Mouse (Mus musculus): ENCODE results near the gene Sv2b. TPM values are rescaled to one million over a fixed set of nuclear protein-coding genes. Genes with fewer than 3 reads are reported as not detected.

The Sv2b gene
- polyA plus RNA-seq, 1 experiment = 0.27 TPM

DNA sequence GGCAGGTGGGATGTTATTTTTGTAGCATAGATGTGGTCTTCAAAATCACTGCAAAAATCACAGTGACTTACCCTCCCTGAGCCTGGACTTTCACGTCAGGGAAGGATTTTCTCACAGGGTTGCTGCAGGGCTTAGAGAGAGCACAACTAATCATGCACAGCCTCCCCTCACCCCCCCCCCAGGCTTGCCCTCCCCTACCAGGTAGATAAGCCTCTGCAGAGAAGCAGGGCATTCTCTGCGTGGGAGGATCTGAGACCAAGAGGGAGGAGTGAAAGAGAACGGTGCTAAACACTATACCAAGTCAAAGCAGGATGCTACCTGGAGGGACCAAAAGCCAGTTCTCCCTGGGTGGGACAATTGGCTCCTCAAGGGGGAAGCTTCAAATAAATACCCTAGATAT, 31.2 kb downstream of the Sv2b start:
- no peak for TF ChIP-seq POLR2A (IDR thresholded peaks at IDR 0.05; ENCODE audit: low read depth, low read length)
- TF ChIP-seq CTCF (IDR thresholded peaks at IDR 0.05; ENCODE audit: extremely low read depth, insufficient read depth, insufficient read length, insufficient replicate concordance) = no peak
- Histone ChIP-seq H3K27ac (ENCODE audit: insufficient read depth, low read length) (no peak overlapping the region), H3K27me3 (ENCODE audit: control insufficient read depth, insufficient read depth, low read length) (no peaks in the 10 kb centered on the region), H3K36me3 (ENCODE audit: control insufficient read depth, insufficient read depth, low read length) (no peaks in the 10 kb centered on the region), H3K4me1 (ENCODE audit: control insufficient read depth, insufficient read depth, insufficient read length) (no peaks in the 10 kb centered on the region), H3K4me3 (ENCODE audit: extremely low read depth, insufficient read depth, insufficient read length) (no peak overlapping the region)
- DNase-seq (ENCODE audit: low read depth in 1 of 2, low spot score in 2 of 2) = no peak
- WGBS = 46% methylated on average over 3 of the region's 3 CpGs

DNA sequence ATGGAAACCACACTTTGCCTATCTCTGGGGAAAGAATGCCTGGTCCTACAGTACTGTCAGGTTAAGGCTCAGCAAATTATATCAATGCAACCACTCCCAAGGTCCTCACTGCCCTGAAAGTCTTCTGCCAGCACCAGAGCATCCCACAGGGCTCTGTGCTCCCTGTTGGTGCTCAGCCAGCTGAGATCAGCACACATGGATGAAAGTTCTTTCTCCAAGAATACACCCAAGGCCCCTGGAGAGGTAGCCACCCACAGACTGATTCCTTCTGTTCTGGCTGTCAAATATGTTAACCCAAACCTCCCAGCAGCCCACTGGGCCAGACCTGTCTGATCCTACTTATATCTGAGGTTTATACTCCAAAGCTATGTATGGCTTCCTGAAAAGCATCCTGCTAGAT, 32.3 kb downstream of the Sv2b start:
- Histone ChIP-seq H3K36me3 (ENCODE audit: control insufficient read depth, insufficient read depth, low read length) (no peaks in the 10 kb centered on the region), H3K4me1 (ENCODE audit: control insufficient read depth, insufficient read depth, insufficient read length) (no peaks in the 10 kb centered on the region), H3K4me3 (ENCODE audit: extremely low read depth, insufficient read depth, insufficient read length) (no peak overlapping the region), H3K27ac (ENCODE audit: insufficient read depth, low read length) (no peak overlapping the region), H3K27me3 (ENCODE audit: control insufficient read depth, insufficient read depth, low read length) (no peaks in the 10 kb centered on the region)
- TF ChIP-seq CTCF (IDR thresholded peaks at IDR 0.05; ENCODE audit: extremely low read depth, insufficient read depth, insufficient read length, insufficient replicate concordance) = no peak
- TF ChIP-seq POLR2A (IDR thresholded peaks at IDR 0.05; ENCODE audit: low read depth, low read length) = no peak
- DNase-seq (ENCODE audit: low read depth in 1 of 2, low spot score in 2 of 2) = no peak

DNA sequence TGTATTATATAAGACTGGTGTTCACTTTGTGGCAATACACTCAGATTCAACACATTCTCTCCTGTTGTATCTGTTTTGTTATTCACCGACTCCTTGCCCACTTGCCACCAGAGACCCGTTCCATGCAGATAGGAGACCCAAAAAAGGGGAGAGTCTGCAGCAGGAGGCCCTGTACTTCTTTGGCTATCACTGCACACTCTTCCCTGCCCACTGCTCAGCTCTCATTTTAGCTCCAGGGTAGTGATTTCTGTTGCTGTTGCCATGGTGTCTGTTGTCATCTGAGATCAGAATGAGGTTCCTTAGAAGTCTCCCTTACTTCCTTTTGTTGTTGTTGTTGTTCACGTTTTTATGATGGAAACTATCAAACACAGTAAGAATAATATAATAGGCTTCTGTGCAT, 34.5 kb downstream of the Sv2b start:
- 80% methylated on average over 3 of the region's 3 CpGs for WGBS
- no peaks in the 10 kb centered on the region for H3K36me3 ChIP-seq (ENCODE audit: control insufficient read depth, insufficient read depth, low read length)
- TF ChIP-seq POLR2A (IDR thresholded peaks at IDR 0.05; ENCODE audit: low read depth, low read length) (no peak), CTCF (IDR thresholded peaks at IDR 0.05; ENCODE audit: extremely low read depth, insufficient read depth, insufficient read length, insufficient replicate concordance) (no peak)
- DNase-seq (ENCODE audit: low read depth in 1 of 2, low spot score in 2 of 2) = no peak
- H3K4me1 ChIP-seq (ENCODE audit: control insufficient read depth, insufficient read depth, insufficient read length) = no peaks in the 10 kb centered on the region
- H3K27me3 ChIP-seq (ENCODE audit: control insufficient read depth, insufficient read depth, low read length) = no peaks in the 10 kb centered on the region
- H3K4me3 ChIP-seq (ENCODE audit: extremely low read depth, insufficient read depth, insufficient read length) = no peak overlapping the region
- no peak overlapping the region for H3K27ac ChIP-seq (ENCODE audit: insufficient read depth, low read length)

DNA sequence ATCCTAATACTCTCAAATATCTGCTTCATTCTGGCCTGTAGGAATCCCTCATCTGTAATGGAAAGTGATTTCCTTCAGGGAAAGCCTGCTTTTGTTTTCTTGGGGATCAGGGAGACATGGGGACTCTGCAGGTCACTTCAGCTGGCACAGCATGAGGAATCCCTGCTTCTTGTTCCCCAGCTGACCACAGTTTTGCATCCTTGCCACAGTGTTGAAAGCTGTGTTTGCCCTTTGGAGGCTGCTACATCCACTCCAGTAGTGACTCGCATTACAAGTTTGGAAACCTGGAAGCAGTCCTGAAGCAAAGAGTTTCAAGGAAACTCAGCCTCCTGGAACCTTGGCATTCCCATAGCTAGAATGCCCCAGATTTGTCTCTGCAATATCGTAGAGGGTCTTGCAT, 35.4 kb downstream of the Sv2b start:
- no peaks in the 10 kb centered on the region for H3K36me3 ChIP-seq (ENCODE audit: control insufficient read depth, insufficient read depth, low read length)
- no peaks in the 10 kb centered on the region for H3K27me3 ChIP-seq (ENCODE audit: control insufficient read depth, insufficient read depth, low read length)
- no peak for TF ChIP-seq CTCF (IDR thresholded peaks at IDR 0.05; ENCODE audit: extremely low read depth, insufficient read depth, insufficient read length, insufficient replicate concordance)
- TF ChIP-seq POLR2A (IDR thresholded peaks at IDR 0.05; ENCODE audit: low read depth, low read length) = no peak
- 94% methylated on average over 2 of the region's 2 CpGs for WGBS
- no peak overlapping the region for H3K4me3 ChIP-seq (ENCODE audit: extremely low read depth, insufficient read depth, insufficient read length)
- no peak for DNase-seq (ENCODE audit: low read depth in 1 of 2, low spot score in 2 of 2)
- H3K27ac ChIP-seq (ENCODE audit: insufficient read depth, low read length) = no peak overlapping the region
- H3K4me1 ChIP-seq (ENCODE audit: control insufficient read depth, insufficient read depth, insufficient read length) = no peaks in the 10 kb centered on the region

DNA sequence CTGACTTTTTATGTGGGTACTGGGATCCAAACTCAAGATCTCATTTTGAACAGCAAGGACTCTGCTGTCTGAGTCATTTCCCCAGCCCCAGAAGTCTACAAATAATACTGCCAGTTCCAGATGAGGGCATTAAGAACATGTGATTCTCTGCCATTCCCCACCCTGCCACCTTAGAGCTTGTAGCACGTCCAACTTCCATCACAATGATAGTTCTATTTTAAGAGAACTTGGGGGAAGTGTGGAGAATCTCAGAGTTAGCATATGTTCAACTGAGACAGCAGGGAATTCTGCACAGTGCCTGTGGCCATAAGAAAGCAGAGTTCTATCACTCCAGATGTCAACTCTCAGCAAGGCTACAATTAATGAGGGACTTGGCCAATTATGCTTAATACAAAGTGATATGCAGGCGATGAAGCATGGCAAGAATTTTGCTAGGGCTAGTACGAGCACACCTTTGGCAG, 37.1 kb downstream of the Sv2b start:
- no peaks in the 10 kb centered on the region for H3K36me3 ChIP-seq (ENCODE audit: control insufficient read depth, insufficient read depth, low read length)
- WGBS = 58% methylated on average over 3 of the region's 3 CpGs
- no peak for DNase-seq (ENCODE audit: low read depth in 1 of 2, low spot score in 2 of 2)
- H3K27ac ChIP-seq (ENCODE audit: insufficient read depth, low read length) = no peak overlapping the region
- no peaks in the 10 kb centered on the region for H3K4me1 ChIP-seq (ENCODE audit: control insufficient read depth, insufficient read depth, insufficient read length)
- no peak for TF ChIP-seq CTCF (IDR thresholded peaks at IDR 0.05; ENCODE audit: extremely low read depth, insufficient read depth, insufficient read length, insufficient replicate concordance)
- no peak for TF ChIP-seq POLR2A (IDR thresholded peaks at IDR 0.05; ENCODE audit: low read depth, low read length)
- no peaks in the 10 kb centered on the region for H3K27me3 ChIP-seq (ENCODE audit: control insufficient read depth, insufficient read depth, low read length)
- H3K4me3 ChIP-seq (ENCODE audit: extremely low read depth, insufficient read depth, insufficient read length) = no peak overlapping the region

DNA sequence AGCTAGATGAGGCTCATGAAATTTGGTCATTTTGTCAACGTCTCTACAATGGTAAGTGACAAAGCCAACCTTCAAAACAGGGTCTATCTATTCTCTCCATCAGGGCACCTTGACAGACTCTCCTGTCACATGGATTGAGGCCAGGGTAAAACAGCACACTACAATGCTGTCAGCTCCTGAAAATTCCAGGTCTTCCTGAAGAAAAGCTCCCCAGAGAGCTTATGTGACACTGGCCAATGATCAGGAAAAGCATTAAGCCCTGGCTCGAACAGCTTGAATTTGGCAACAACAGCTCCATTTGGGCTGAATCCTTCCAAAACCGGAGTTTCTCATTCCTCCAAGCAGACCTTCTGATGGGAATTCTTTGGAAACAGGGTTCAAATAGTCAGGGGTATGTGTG, 37.8 kb downstream of the Sv2b start:
- H3K4me3 ChIP-seq (ENCODE audit: extremely low read depth, insufficient read depth, insufficient read length) = no peak overlapping the region
- H3K4me1 ChIP-seq (ENCODE audit: control insufficient read depth, insufficient read depth, insufficient read length) = no peaks in the 10 kb centered on the region
- 82% methylated on average over 3 of the region's 3 CpGs for WGBS
- TF ChIP-seq POLR2A (IDR thresholded peaks at IDR 0.05; ENCODE audit: low read depth, low read length) = no peak
- TF ChIP-seq CTCF (IDR thresholded peaks at IDR 0.05; ENCODE audit: extremely low read depth, insufficient read depth, insufficient read length, insufficient replicate concordance) = no peak
- no peak overlapping the region for H3K27ac ChIP-seq (ENCODE audit: insufficient read depth, low read length)
- DNase-seq (ENCODE audit: low read depth in 1 of 2, low spot score in 2 of 2) = no peak
- H3K27me3 ChIP-seq (ENCODE audit: control insufficient read depth, insufficient read depth, low read length) = no peaks in the 10 kb centered on the region
- no peaks in the 10 kb centered on the region for H3K36me3 ChIP-seq (ENCODE audit: control insufficient read depth, insufficient read depth, low read length)

DNA sequence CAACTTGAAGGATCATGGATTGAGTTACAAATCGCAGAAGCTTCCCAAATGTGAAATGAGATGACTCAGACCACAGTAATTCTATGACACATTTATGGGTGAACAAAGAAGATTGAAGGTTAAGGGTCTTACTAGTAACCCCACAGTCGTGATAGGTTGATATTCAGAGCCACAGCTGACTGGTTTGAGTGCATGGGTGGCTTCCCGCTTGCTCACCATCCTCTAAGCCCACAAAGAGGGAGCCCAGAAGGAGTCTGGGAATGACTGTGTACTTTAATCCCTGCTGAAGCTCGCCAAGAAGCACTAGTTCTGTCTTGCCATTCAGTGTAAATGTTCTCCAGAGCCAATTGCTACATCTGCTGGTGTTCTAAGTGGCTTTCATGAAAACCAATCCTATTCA, 41.8 kb downstream of the Sv2b start:
- H3K4me3 ChIP-seq (ENCODE audit: extremely low read depth, insufficient read depth, insufficient read length) = no peak overlapping the region
- H3K27ac ChIP-seq (ENCODE audit: insufficient read depth, low read length) = no peak overlapping the region
- no peaks in the 10 kb centered on the region for H3K36me3 ChIP-seq (ENCODE audit: control insufficient read depth, insufficient read depth, low read length)
- TF ChIP-seq CTCF (IDR thresholded peaks at IDR 0.05; ENCODE audit: extremely low read depth, insufficient read depth, insufficient read length, insufficient replicate concordance) (no peak), POLR2A (IDR thresholded peaks at IDR 0.05; ENCODE audit: low read depth, low read length) (no peak)
- 78% methylated on average over 4 of the region's 4 CpGs for WGBS
- H3K4me1 ChIP-seq (ENCODE audit: control insufficient read depth, insufficient read depth, insufficient read length) = no peaks in the 10 kb centered on the region
- H3K27me3 ChIP-seq (ENCODE audit: control insufficient read depth, insufficient read depth, low read length) = no peaks in the 10 kb centered on the region
- no peak for DNase-seq (ENCODE audit: low read depth in 1 of 2, low spot score in 2 of 2)

Data from spleen, adult 2 months (tissue).